9 mouse cellular contexts compared by ENCODE assay signal in the genomic region with DNA sequence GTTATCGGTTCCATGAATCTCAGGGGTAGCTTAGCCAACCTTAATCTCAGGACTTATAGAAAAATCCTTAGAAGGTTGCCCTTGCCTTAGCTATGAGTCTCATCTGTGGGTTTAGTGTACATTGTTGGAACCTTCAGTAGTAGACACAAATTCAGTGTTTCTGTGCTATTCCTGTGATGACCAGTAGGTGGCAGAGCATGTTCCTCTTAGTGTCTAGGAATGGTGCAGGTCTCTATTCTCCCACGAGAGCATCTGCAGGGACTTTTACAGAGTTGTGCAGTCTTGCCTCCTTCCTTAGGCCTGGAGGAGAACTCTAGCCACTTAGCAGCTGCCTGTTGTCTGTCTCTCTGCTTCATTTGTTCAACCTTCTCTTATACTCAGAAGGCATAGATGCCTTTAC.
DNase-seq lines count a peak whose midpoint lies in the region; ATAC-seq and TF ChIP-seq lines count a peak whose summit lies in the region.
"Had no signal": no experiment of that assay in that cellular context is flagged by ENCODE, and none has a peak within 500 bp of the region (broad histone marks: within the 10 kb centered on the region; RNA-seq: fewer than 3 reads in every experiment).

No protein-coding gene starts in this region.

- ATAC-seq in heart, postnatal 0 days (ENCODE audit: insufficient read depth, low read depth): peak; percentile 47; the same call in 1 of the 2 replicates
- ATAC-seq in forebrain, embryonic 13.5 days: peak; percentile 68
- ATAC-seq in intestine, embryonic 16.5 days: peak; percentile 26; the same call in 1 of the 2 replicates
- ATAC-seq in midbrain, embryonic 14.5 days (ENCODE audit: low FRiP score, low TSS enrichment): peak; percentile 35; the same call in 1 of the 2 replicates

- WGBS in heart, postnatal 0 days: 40% methylated on average over 2 of the region's 2 CpGs
- WGBS in heart, embryonic 10.5 days: 45% methylated on average over 2 of the region's 2 CpGs
- 44% methylated on average over 2 of the region's 2 CpGs for WGBS in forebrain, embryonic 13.5 days
- WGBS in intestine, embryonic 16.5 days: 36% methylated on average over 2 of the region's 2 CpGs
- WGBS in midbrain, embryonic 14.5 days: 37% methylated on average over 2 of the region's 2 CpGs

- no peak for TF ChIP-seq EP300 in heart, postnatal 0 days (IDR thresholded peaks at IDR 0.05; ENCODE audit: low read depth)

- no peak overlapping the region for H3K27ac ChIP-seq in heart, postnatal 0 days (ENCODE audit: low read depth)
- no peak overlapping the region for H3K27ac ChIP-seq in heart, embryonic 10.5 days
- no peak overlapping the region for H3K27ac ChIP-seq in forebrain, embryonic 13.5 days
- peak overlapping the region; percentile 28; the same call in 1 of the 2 replicates for H3K27ac ChIP-seq in intestine, embryonic 16.5 days (ENCODE audit: low read length)
- no peak overlapping the region for H3K27ac ChIP-seq in midbrain, embryonic 14.5 days (replicated peaks; ENCODE audit: low read depth, low read length)
- H3K27ac ChIP-seq: limb, embryonic 12.5 days had no signal

- no peak overlapping the region for H3K4me2 ChIP-seq in heart, postnatal 0 days (ENCODE audit: low read depth, low read length)
- H3K4me2 ChIP-seq in forebrain, embryonic 13.5 days: no peak overlapping the region
- no peak overlapping the region for H3K4me2 ChIP-seq in intestine, embryonic 16.5 days (ENCODE audit: low read depth, low read length)
- no peak overlapping the region for H3K4me2 ChIP-seq in midbrain, embryonic 14.5 days (ENCODE audit: low read length)
- H3K4me2 ChIP-seq: limb, embryonic 12.5 days had no signal

- no peak overlapping the region for H3K4me3 ChIP-seq in heart, postnatal 0 days (ENCODE audit: low read depth, low read length)
- H3K4me3 ChIP-seq in heart, embryonic 10.5 days: no peak overlapping the region
- no peak overlapping the region for H3K4me3 ChIP-seq in forebrain, embryonic 13.5 days
- H3K4me3 ChIP-seq in intestine, embryonic 16.5 days (ENCODE audit: low read length): no peak overlapping the region
- H3K4me3 ChIP-seq in midbrain, embryonic 14.5 days (replicated peaks; ENCODE audit: low read depth, low read length): no peak overlapping the region
- H3K4me3 ChIP-seq: limb, embryonic 12.5 days had no signal

- H3K36me3 ChIP-seq in heart, postnatal 0 days (replicated peaks; ENCODE audit: control insufficient read depth, insufficient read depth, low read length): no peaks in the 10 kb centered on the region
- H3K36me3 ChIP-seq in heart, embryonic 10.5 days: no peaks in the 10 kb centered on the region
- no peaks in the 10 kb centered on the region for H3K36me3 ChIP-seq in forebrain, embryonic 13.5 days (ENCODE audit: poor library complexity, severe bottlenecking)
- 0 out of 2 replicates have a peak, but pooled peaks cover 4% of the 10 kb centered on the region for H3K36me3 ChIP-seq in intestine, embryonic 16.5 days (ENCODE audit: control insufficient read depth, insufficient read depth, low read length)
- H3K36me3 ChIP-seq in midbrain, embryonic 14.5 days (ENCODE audit: control insufficient read depth, insufficient read depth, low read length): no peaks in the 10 kb centered on the region
- H3K36me3 ChIP-seq: limb, embryonic 12.5 days had no signal

- TF ChIP-seq CTCF in heart, postnatal 0 days (IDR thresholded peaks at IDR 0.05; ENCODE audit: low read depth): peak; percentile 84

- no peaks in the 10 kb centered on the region for H3K27me3 ChIP-seq in heart, postnatal 0 days (ENCODE audit: control insufficient read depth, insufficient read depth, low read length)
- H3K27me3 ChIP-seq in heart, embryonic 10.5 days (ENCODE audit: insufficient read depth, poor library complexity, severe bottlenecking): no peaks in the 10 kb centered on the region
- H3K27me3 ChIP-seq in forebrain, embryonic 13.5 days: no peaks in the 10 kb centered on the region
- no peaks in the 10 kb centered on the region for H3K27me3 ChIP-seq in intestine, embryonic 16.5 days (replicated peaks; ENCODE audit: control insufficient read depth, insufficient read depth, low read length)
- no peaks in the 10 kb centered on the region for H3K27me3 ChIP-seq in midbrain, embryonic 14.5 days (ENCODE audit: control insufficient read depth, insufficient read depth, low read length)
- H3K27me3 ChIP-seq: limb, embryonic 12.5 days had no signal

- intact Hi-C loops in left cerebral cortex, postnatal 25 days (cut with DNase I): no loop called here

- DNase-seq in heart, postnatal 0 days (ENCODE audit: low spot score): peak; percentile 68
- no peak for DNase-seq in heart, embryonic 10.5 days (ENCODE audit: low spot score)
- DNase-seq in c-Kit-negative CD71-positive TER-119-positive erythroid progenitor cells, embryonic 14.5 days (ENCODE audit: low read depth, low spot score): peak; percentile 21
- peak; percentile 80 to 88 for DNase-seq in left cerebral cortex, postnatal 25 days (ENCODE audit: low spot score in 2 of 2)
- DNase-seq in midbrain, embryonic 14.5 days: peak; percentile 90
- DNase-seq in spleen, postnatal 10 days (ENCODE audit: low spot score in 2 of 2): peak; percentile 23 to 50

- H3K9me3 ChIP-seq in heart, postnatal 0 days (replicated peaks; ENCODE audit: control insufficient read depth, low read length): 0 out of 2 replicates have a peak, but pooled peaks cover 3% of the 10 kb centered on the region
- H3K9me3 ChIP-seq in heart, embryonic 10.5 days: no peaks in the 10 kb centered on the region
- no peaks in the 10 kb centered on the region for H3K9me3 ChIP-seq in forebrain, embryonic 13.5 days (replicated peaks)
- no peaks in the 10 kb centered on the region for H3K9me3 ChIP-seq in intestine, embryonic 16.5 days (ENCODE audit: control insufficient read depth, low read length)
- no peaks in the 10 kb centered on the region for H3K9me3 ChIP-seq in midbrain, embryonic 14.5 days (ENCODE audit: control insufficient read depth, low read length)

- no peak overlapping the region for H3K9ac ChIP-seq in heart, postnatal 0 days (replicated peaks; ENCODE audit: low read depth, low read length)
- H3K9ac ChIP-seq in forebrain, embryonic 13.5 days: no peak overlapping the region
- no peak overlapping the region for H3K9ac ChIP-seq in intestine, embryonic 16.5 days (ENCODE audit: low read depth, low read length)
- no peak overlapping the region for H3K9ac ChIP-seq in midbrain, embryonic 14.5 days (replicated peaks; ENCODE audit: low read length)
- H3K9ac ChIP-seq: limb, embryonic 12.5 days had no signal

- peaks cover 16% of the 10 kb centered on the region for H3K4me1 ChIP-seq in heart, postnatal 0 days (ENCODE audit: control insufficient read depth, insufficient read depth)
- peaks cover 13% of the 10 kb centered on the region for H3K4me1 ChIP-seq in heart, embryonic 10.5 days
- H3K4me1 ChIP-seq in forebrain, embryonic 13.5 days: peaks cover 7% of the 10 kb centered on the region; the same call in 1 of the 2 replicates
- peaks cover 11% of the 10 kb centered on the region for H3K4me1 ChIP-seq in intestine, embryonic 16.5 days (ENCODE audit: control insufficient read depth, insufficient read depth, low read length)
- H3K4me1 ChIP-seq in midbrain, embryonic 14.5 days (ENCODE audit: control insufficient read depth, insufficient read depth, low read length): peaks cover 6% of the 10 kb centered on the region; the same call in 1 of the 2 replicates
